Mouse (Mus musculus): Measurements from ENCODE around the gene St14.

GRCm38 (mm10) chr9:31089541-31089940, 42.1 kb downstream of the St14 start:
- TF ChIP-seq CTCF (IDR thresholded peaks at IDR 0.05; ENCODE audit: borderline replicate concordance, insufficient read depth, low read depth, low read length) (no peak), POLR2A (IDR thresholded peaks at IDR 0.05; ENCODE audit: borderline replicate concordance, insufficient read depth, low read length) (no peak)
